15 mouse cellular contexts compared by ENCODE assay signal in the genomic region with DNA sequence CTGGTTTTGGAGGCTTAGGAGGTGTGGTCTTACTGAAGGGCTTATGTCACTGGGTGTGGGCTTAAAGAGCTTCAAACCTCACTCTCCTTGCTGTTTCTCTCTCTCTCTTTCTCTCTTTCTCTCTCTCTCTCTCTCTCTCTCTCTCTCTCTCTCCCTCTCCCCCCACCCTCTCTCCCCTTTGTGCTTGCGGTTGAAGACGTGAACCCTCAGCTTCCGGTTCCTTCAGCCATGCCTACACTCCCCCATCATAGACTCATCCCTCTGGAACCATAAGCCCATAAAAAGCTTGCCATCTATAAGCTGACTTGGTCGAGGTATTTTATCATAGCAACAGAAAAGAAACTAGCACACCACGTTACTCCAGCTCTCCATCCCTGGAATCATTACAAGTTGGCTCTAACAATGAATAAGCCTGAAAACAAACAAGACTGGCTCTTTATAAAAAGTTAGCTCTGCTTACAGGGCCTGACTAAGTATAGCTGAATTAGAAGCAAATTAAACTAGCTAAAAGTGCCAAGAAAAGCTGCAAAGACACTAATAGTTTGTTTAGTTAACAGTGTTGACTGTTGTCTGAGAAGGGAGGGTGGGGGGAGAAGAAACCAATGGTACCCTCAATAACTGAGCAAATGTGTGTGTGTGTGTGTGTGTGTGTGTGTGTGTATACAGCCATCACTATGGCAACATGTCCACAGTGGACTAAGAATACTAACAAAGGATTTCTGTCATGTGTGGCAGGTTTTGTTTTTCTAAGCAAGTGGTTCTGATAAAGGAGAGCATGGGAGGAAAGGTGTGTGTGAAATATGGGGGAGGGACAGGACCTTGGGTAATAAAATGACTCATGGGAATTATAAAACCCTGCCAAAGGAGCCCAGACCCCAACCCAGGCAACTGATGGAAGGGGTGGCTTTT.
DNase-seq lines count a peak whose midpoint lies in the region; ATAC-seq and TF ChIP-seq lines count a peak whose summit lies in the region.
"Had no signal": no experiment of that assay in that cellular context is flagged by ENCODE, and none has a peak within 500 bp of the region (broad histone marks: within the 10 kb centered on the region; RNA-seq: fewer than 3 reads in every experiment).

No protein-coding gene starts in this region.

- no peak overlapping the region for H3K4me2 ChIP-seq in lung, postnatal 0 days (replicated peaks; ENCODE audit: low read depth, low read length)
- H3K4me2 ChIP-seq in stomach, embryonic 15.5 days, result no peak overlapping the region

- H3K36me3 ChIP-seq in lung, postnatal 0 days (ENCODE audit: insufficient read depth, low read length), result no peaks in the 10 kb centered on the region
- H3K36me3 ChIP-seq in stomach, embryonic 15.5 days, result no peaks in the 10 kb centered on the region

- TF ChIP-seq CTCF in lung, postnatal 0 days (IDR thresholded peaks at IDR 0.05), result no peak

- 54% methylated on average over 5 of the region's 5 CpGs for WGBS in lung, postnatal 0 days
- 59% methylated on average over 5 of the region's 5 CpGs for WGBS in stomach, embryonic 15.5 days

- peak; percentile 18 for DNase-seq in embryo, embryonic 10.5 days (ENCODE audit: low spot score)
- DNase-seq in embryo, embryonic 10 days (ENCODE audit: low spot score), result no peak
- DNase-seq in lung, postnatal 0 days (ENCODE audit: low spot score), result peak; percentile 34
- DNase-seq in lung, postnatal 25 days (ENCODE audit: low spot score), result no peak
- DNase-seq in cerebellum, adult 11 months, result no peak
- DNase-seq in layer of hippocampus, adult 8-10 months (ENCODE audit: low spot score in 2 of 2), result no peak
- DNase-seq: adrenal gland, postnatal 36 days; cerebellum, adult 9-10 months; thymus, postnatal 36 days had no signal

- no peak overlapping the region for H3K27ac ChIP-seq in lung, postnatal 0 days (ENCODE audit: low read length)
- H3K27ac ChIP-seq in stomach, embryonic 15.5 days, result peak overlapping the region; percentile 63
- H3K27ac ChIP-seq: heart, embryonic 10.5 days; left cerebral cortex, adult 2 months; liver, embryonic 14.5 days had no signal

- H3K9me3 ChIP-seq in lung, postnatal 0 days (ENCODE audit: low read length), result no peaks in the 10 kb centered on the region
- no peaks in the 10 kb centered on the region for H3K9me3 ChIP-seq in stomach, embryonic 15.5 days
- H3K9me3 ChIP-seq: heart, embryonic 10.5 days had no signal

- no peak overlapping the region for H3K9ac ChIP-seq in lung, postnatal 0 days (replicated peaks; ENCODE audit: low read depth)
- H3K9ac ChIP-seq in stomach, embryonic 15.5 days, result no peak overlapping the region
- H3K9ac ChIP-seq: liver, embryonic 14.5 days had no signal

- peak; percentile 37 for ATAC-seq in lung, postnatal 0 days
- ATAC-seq in inflammation-experienced regulatory T-cells, adult 6 months, result peak; percentile 44
- ATAC-seq in stomach, embryonic 15.5 days (ENCODE audit: insufficient read depth, low FRiP score, low read depth), result peak; percentile 59

- TF ChIP-seq EP300 in lung, postnatal 0 days (IDR thresholded peaks at IDR 0.05), result no peak

- no peaks in the 10 kb centered on the region; the same call in 1 of the 2 replicates for H3K4me1 ChIP-seq in lung, postnatal 0 days (ENCODE audit: insufficient read depth, low read depth, low read length)
- H3K4me1 ChIP-seq in stomach, embryonic 15.5 days, result 0 out of 2 replicates have a peak, but pooled peaks cover 3% of the 10 kb centered on the region

- H3K27me3 ChIP-seq in lung, postnatal 0 days (replicated peaks; ENCODE audit: insufficient read depth, low read length), result no peaks in the 10 kb centered on the region
- H3K27me3 ChIP-seq in stomach, embryonic 15.5 days (replicated peaks), result no peaks in the 10 kb centered on the region
- H3K27me3 ChIP-seq: megakaryocyte, embryonic 14.5 days had no signal

- H3K4me3 ChIP-seq in lung, postnatal 0 days (ENCODE audit: low read depth, low read length), result no peak overlapping the region
- no peak overlapping the region for H3K4me3 ChIP-seq in stomach, embryonic 15.5 days (replicated peaks)
- H3K4me3 ChIP-seq: heart, embryonic 10.5 days; left cerebral cortex, adult 2 months; megakaryocyte, embryonic 14.5 days had no signal

Comparison
In these comparisons a context has a peak if more than half of its experiments do, and no peak if none do; other contexts are left out.
1. DNase-seq: peak in embryo, embryonic 10.5 days (single experiment) and lung, postnatal 0 days (single experiment); none in embryo, embryonic 10 days (single experiment), lung, postnatal 25 days (single experiment), cerebellum, adult 11 months (single experiment) and layer of hippocampus, adult 8-10 months (0 of 2).
2. Peak in every context shown above with its lines, with median percentiles within 50 percentile points of each other: ATAC-seq.